Mouse (Mus musculus) hindbrain, embryonic 11.5 days (tissue): ENCODE measurements around the gene Rbm20. TPM values are rescaled to one million over a fixed set of nuclear protein-coding genes. Genes with fewer than 3 reads are reported as not detected.
A peak's percentile ranks its signal among the peaks of the same experiment; 100 is the strongest.

Experiments
- ATAC-seq: fragments of 200-750 bp; cut with Nextera tagmentation; 2 replicates; pipeline ENCODE4 v1.8.0; 2017; ENCODE audit warnings: mild to moderate bottlenecking, moderate TSS enrichment, moderate library complexity; ENCODE audit not compliant: low FRiP score
- DNase-seq: peaks from one replicate; pipeline ENCODE4 v3.0.0-alpha.2; 2015; ENCODE audit warnings: low spot score
- H3K27ac ChIP-seq: fragments of 300-500 bp; sonication (generic); 2 replicates; pipeline ENCODE4 v1.5.1; 2014; ENCODE audit warnings: mild to moderate bottlenecking, low read depth, low read length
- H3K27me3 ChIP-seq: fragments of 300-500 bp; sonication (generic); 2 replicates; pipeline ENCODE4 v1.6.1; 2014; ENCODE audit warnings: mild to moderate bottlenecking, low read length, moderate library complexity, mixed read lengths; ENCODE audit not compliant: control insufficient read depth, insufficient read depth
- H3K36me3 ChIP-seq: fragments of 300-500 bp; sonication (generic); 2 replicates; pipeline ENCODE4 v1.6.1; 2014; ENCODE audit warnings: mild to moderate bottlenecking, low read length, moderate library complexity, mixed read lengths; ENCODE audit not compliant: control insufficient read depth, insufficient read depth
- H3K4me1 ChIP-seq: fragments of 300-500 bp; sonication (generic); replicated peaks from 2 replicates; pipeline ENCODE4 v1.6.1; 2014; ENCODE audit warnings: low read length, mixed read lengths; ENCODE audit not compliant: control insufficient read depth, insufficient read depth
- H3K4me2 ChIP-seq: fragments of 300-500 bp; sonication (generic); replicated peaks from 2 replicates; pipeline ENCODE4 v1.6.1; 2014; ENCODE audit warnings: mild to moderate bottlenecking, low read depth, low read length
- H3K4me3 ChIP-seq: fragments of 300-500 bp; sonication (generic); 2 replicates; pipeline ENCODE4 v1.5.1; 2014; ENCODE audit warnings: low read depth, low read length
- H3K9ac ChIP-seq: fragments of 300-500 bp; sonication (generic); 2 replicates; pipeline ENCODE4 v1.6.1; 2014; ENCODE audit warnings: low read depth, low read length
- H3K9me3 ChIP-seq: fragments of 300-500 bp; sonication (generic); 2 replicates; pipeline ENCODE4 v1.6.1; 2016; ENCODE audit warnings: low read length; ENCODE audit not compliant: control insufficient read depth
- WGBS: fragments of 180-500 bp; shearing (Covaris S2); extraction: QIAGEN DNeasy Blood & Tissue Kit; methylation state at CpG from one replicate; pipeline ENCODE4 v1.1.7; 2014; 5-methylcytosine and 5-hydroxymethylcytosine counted together
- polyA plus RNA-seq: library from polyadenylated mRNA; unstranded; fragments of >200 nt; fragmentation: Nextera tagmentation; extraction: Ambion mirVana; gene quantifications from 2 replicates; pipeline ENCODE4 v1.2.1, GENCODE M21; 2014

Gene Rbm20
- polyA plus RNA-seq, 1 experiment from 2014 or later, result 0.73 TPM

- Histone ChIP-seq H3K4me3 (no peak overlapping the region), H3K4me1 (peaks cover 13% of the 10 kb centered on the region), H3K9me3 (no peaks in the 10 kb centered on the region), H3K36me3 (no peaks in the 10 kb centered on the region), H3K27ac (no peak overlapping the region), H3K9ac (no peak overlapping the region), H3K27me3 (no peaks in the 10 kb centered on the region), H3K4me2 (no peak overlapping the region)
- DNase-seq, result no peak
- WGBS, result 90% methylated on average over 9 of the region's 9 CpGs
- no peak for ATAC-seq
Measured at GRCm38 (mm10) chr19:53701434-53701833, 24.3 kb downstream of the Rbm20 start.

- Histone ChIP-seq H3K4me1 (peaks cover 4% of the 10 kb centered on the region; the same call in 1 of the 2 replicates), H3K27me3 (no peaks in the 10 kb centered on the region), H3K9ac (peak overlapping the region; percentile 59; the same call in 1 of the 2 replicates), H3K4me3 (peak overlapping the region; percentile 36), H3K27ac (no peak overlapping the region), H3K36me3 (no peaks in the 10 kb centered on the region), H3K4me2 (peak overlapping the region; percentile 56), H3K9me3 (no peaks in the 10 kb centered on the region)
- WGBS, result 3% methylated on average over 27 of the region's 29 CpGs
- DNase-seq, result peak; percentile 81
- ATAC-seq, result peak; percentile 87
Measured at GRCm38 (mm10) chr19:53704895-53705823, 28.1 kb downstream of the Rbm20 start.

DNA sequence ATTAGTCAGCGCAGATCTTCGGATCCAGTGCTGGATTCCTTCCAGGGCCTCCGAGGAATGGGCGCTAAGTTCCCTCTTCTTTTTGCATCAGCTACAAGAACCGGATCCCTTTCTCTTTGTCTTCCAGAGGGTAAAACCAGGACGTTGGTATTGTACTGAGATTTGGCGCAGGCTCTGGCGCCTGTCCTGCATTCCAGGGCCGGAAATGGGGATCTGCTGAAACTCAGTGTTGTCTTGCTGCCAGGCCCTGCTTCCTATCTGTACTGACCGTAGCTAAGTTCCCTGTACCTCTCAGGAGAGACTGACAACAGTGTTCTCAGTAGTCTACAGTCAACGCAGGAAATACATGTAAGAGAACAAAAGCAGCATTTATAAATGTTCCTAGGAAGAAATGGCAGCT, 31.3 kb downstream of the Rbm20 start:
- H3K27ac ChIP-seq, result no peak overlapping the region
- no peak overlapping the region for H3K4me2 ChIP-seq
- H3K4me1 ChIP-seq, result peaks cover 3% of the 10 kb centered on the region; the same call in 1 of the 2 replicates
- H3K36me3 ChIP-seq, result no peaks in the 10 kb centered on the region
- no peaks in the 10 kb centered on the region for H3K27me3 ChIP-seq
- ATAC-seq, result no peak
- H3K9ac ChIP-seq, result no peak overlapping the region
- WGBS, result 79% methylated on average over 11 of the region's 11 CpGs
- DNase-seq, result no peak
- H3K9me3 ChIP-seq, result no peaks in the 10 kb centered on the region
- no peak overlapping the region for H3K4me3 ChIP-seq

DNA sequence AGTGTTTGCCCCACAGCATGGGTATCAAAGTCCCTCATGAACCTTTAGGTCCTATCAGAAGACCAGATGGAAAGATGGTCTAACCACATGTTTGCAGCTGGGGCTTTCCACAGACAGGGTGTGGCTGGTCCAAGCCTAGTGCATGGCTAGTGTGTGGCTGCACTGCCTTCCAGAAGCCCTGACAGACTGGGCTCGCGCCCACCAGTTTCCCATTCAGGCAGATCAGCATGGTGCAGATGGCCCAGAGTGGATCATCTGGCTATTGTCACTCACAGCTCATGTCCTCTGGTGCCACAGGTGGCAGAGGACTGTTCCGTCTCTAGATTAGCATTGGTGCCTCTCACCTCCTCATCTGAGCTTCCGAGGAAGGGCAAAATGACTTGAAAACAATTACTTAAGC, 33.8 kb downstream of the Rbm20 start:
- Histone ChIP-seq H3K4me2 (no peak overlapping the region), H3K36me3 (no peaks in the 10 kb centered on the region), H3K27me3 (no peaks in the 10 kb centered on the region), H3K4me1 (no peaks in the 10 kb centered on the region), H3K9me3 (no peaks in the 10 kb centered on the region), H3K9ac (no peak overlapping the region), H3K4me3 (no peak overlapping the region), H3K27ac (no peak overlapping the region)
- WGBS, result 66% methylated on average over 4 of the region's 4 CpGs
- ATAC-seq, result no peak
- DNase-seq, result no peak

DNA sequence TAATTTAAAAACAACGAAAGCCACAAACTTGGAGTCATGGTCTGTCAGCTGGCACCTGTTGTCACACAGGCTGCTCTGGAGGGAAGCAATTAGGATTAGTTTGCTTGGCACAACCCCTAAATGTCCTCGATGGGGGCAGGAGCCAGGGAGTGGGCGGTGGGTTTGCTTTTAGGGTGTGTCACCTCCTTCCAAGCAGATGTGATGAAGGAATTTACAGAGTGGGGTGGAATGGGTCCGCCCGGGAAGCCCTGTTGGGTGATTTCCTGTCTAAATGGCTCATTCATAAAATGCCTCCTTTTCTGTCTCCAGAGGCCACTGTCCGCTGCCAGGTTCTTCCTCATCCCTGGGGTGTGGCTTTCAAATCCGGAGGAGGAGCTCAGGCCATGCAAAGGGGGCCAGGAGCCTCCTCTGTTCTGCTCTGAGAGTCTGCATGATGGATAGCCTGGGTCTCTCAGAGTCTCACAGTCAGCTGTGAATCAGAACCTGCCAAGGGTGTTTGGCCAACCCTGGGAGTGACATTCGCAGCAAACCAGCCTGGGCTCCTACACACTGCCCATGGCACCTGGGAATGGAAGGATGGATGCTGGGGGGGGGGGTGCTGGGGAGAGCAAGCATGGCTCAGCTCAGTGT, 34.3 kb downstream of the Rbm20 start:
- Histone ChIP-seq H3K4me1 (no peaks in the 10 kb centered on the region), H3K27ac (no peak overlapping the region), H3K4me3 (no peak overlapping the region), H3K36me3 (no peaks in the 10 kb centered on the region), H3K4me2 (no peak overlapping the region), H3K27me3 (no peaks in the 10 kb centered on the region), H3K9me3 (no peaks in the 10 kb centered on the region), H3K9ac (no peak overlapping the region)
- ATAC-seq (no peak), DNase-seq (no peak)
- WGBS, result 54% methylated on average over 8 of the region's 8 CpGs

- no peak for DNase-seq
- no peak overlapping the region for H3K27ac ChIP-seq
- H3K36me3 ChIP-seq, result no peaks in the 10 kb centered on the region
- no peaks in the 10 kb centered on the region for H3K9me3 ChIP-seq
- no peak overlapping the region for H3K4me3 ChIP-seq
- no peaks in the 10 kb centered on the region for H3K27me3 ChIP-seq
- no peaks in the 10 kb centered on the region for H3K4me1 ChIP-seq
- ATAC-seq, result no peak
- H3K4me2 ChIP-seq, result no peak overlapping the region
- 69% methylated on average over 7 of the region's 7 CpGs for WGBS
- H3K9ac ChIP-seq, result no peak overlapping the region
Measured at GRCm38 (mm10) chr19:53712297-53713025, 35.4 kb downstream of the Rbm20 start.

- ATAC-seq (no peak), DNase-seq (no peak)
- Histone ChIP-seq H3K36me3 (no peaks in the 10 kb centered on the region), H3K4me1 (no peaks in the 10 kb centered on the region), H3K9ac (no peak overlapping the region), H3K4me2 (no peak overlapping the region), H3K27ac (no peak overlapping the region), H3K9me3 (no peaks in the 10 kb centered on the region), H3K27me3 (no peaks in the 10 kb centered on the region), H3K4me3 (no peak overlapping the region)
- 85% methylated on average over 6 of the region's 6 CpGs for WGBS
Measured at GRCm38 (mm10) chr19:53713364-53713763, 36.3 kb downstream of the Rbm20 start.

DNA sequence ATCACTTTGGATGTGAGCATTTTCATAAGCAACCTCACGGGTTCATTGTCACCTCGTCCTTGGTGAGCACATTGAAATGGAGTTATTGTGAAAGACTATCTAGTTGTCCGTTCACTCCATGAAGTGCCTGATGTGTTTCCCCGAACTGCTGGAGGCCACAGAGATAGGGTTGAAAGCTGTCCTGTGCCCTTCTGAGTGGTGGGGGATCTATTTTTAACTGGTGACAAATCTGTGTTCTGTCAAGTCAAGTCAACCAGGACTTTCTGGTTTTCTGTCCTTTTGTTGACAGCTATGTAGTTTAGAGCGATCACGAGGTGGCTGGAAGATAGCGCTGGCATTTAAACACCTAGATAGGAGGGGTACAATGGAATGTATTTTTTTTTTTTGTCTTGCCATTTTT, 39.4 kb downstream of the Rbm20 start:
- 87% methylated on average over 7 of the region's 7 CpGs for WGBS
- DNase-seq (no peak), ATAC-seq (no peak)
- H3K9me3 ChIP-seq, result no peaks in the 10 kb centered on the region
- H3K27me3 ChIP-seq, result no peaks in the 10 kb centered on the region
- no peaks in the 10 kb centered on the region for H3K36me3 ChIP-seq
- H3K4me3 ChIP-seq, result no peak overlapping the region
- H3K9ac ChIP-seq, result no peak overlapping the region
- no peak overlapping the region for H3K27ac ChIP-seq
- H3K4me1 ChIP-seq, result no peaks in the 10 kb centered on the region
- no peak overlapping the region for H3K4me2 ChIP-seq
